Mouse (Mus musculus) hindbrain, postnatal 0 days (tissue): ENCODE measurements around the gene Dapl1. TPM values are rescaled to one million over a fixed set of nuclear protein-coding genes. Genes with fewer than 3 reads are reported as not detected.

Experiments
- ATAC-seq: fragments of 200-750 bp; cut with Nextera tagmentation; 2 replicates; pipeline ENCODE4 v1.8.0; 2017; ENCODE audit warnings: mild to moderate bottlenecking, moderate TSS enrichment, moderate library complexity
- DNase-seq: peaks from one replicate; pipeline ENCODE4 v3.0.0-alpha.2; 2015; ENCODE audit warnings: low spot score
- H3K27ac ChIP-seq: fragments of 300-500 bp; sonication (generic); 2 replicates; pipeline ENCODE4 v1.5.1; 2014; ENCODE audit warnings: mild to moderate bottlenecking
- H3K27me3 ChIP-seq: fragments of 300-500 bp; sonication (generic); 2 replicates; pipeline ENCODE4 v1.6.1; 2014; ENCODE audit warnings: low read length, mixed read lengths; ENCODE audit not compliant: insufficient read depth
- H3K36me3 ChIP-seq: fragments of 300-500 bp; sonication (generic); 2 replicates; pipeline ENCODE4 v1.6.1; 2014; ENCODE audit warnings: low read length, mixed read lengths; ENCODE audit not compliant: insufficient read depth
- H3K4me1 ChIP-seq: fragments of 300-500 bp; sonication (generic); 2 replicates; pipeline ENCODE4 v1.6.1; 2014; ENCODE audit warnings: antibody characterized with exemption, low read length, mixed read lengths; ENCODE audit not compliant: insufficient read depth
- H3K4me2 ChIP-seq: fragments of 300-500 bp; sonication (generic); 2 replicates; pipeline ENCODE4 v1.6.1; 2014; ENCODE audit warnings: low read depth, mild to moderate bottlenecking, low read length, moderate library complexity, mixed read lengths
- H3K4me3 ChIP-seq: fragments of 300-500 bp; sonication (generic); 2 replicates; pipeline ENCODE4 v1.5.1; 2014; ENCODE audit warnings: low read length
- H3K9ac ChIP-seq: fragments of 300-500 bp; sonication (generic); replicated peaks from 2 replicates; pipeline ENCODE4 v1.6.1; 2014; ENCODE audit warnings: mild to moderate bottlenecking, low read length, moderate library complexity, mixed read lengths
- H3K9me3 ChIP-seq: fragments of 300-500 bp; sonication (generic); 2 replicates; pipeline ENCODE4 v1.6.1; 2016; ENCODE audit warnings: low read length, mixed read lengths
- CTCF ChIP-seq: IDR thresholded peaks from 2 replicates; pipeline ENCODE4 v1.5.1; 2016; ENCODE audit warnings: antibody characterized with exemption, control low read depth, low read depth
- WGBS: fragments of 180-500 bp; shearing (Covaris S2); extraction: QIAGEN DNeasy Blood & Tissue Kit; methylation state at CpG from one replicate; pipeline ENCODE4 v1.1.7; 2014; 5-methylcytosine and 5-hydroxymethylcytosine counted together
- polyA plus RNA-seq: library from polyadenylated mRNA; unstranded; fragments of >200 nt; fragmentation: Nextera tagmentation; extraction: Ambion mirVana; gene quantifications from 2 replicates; pipeline ENCODE4 v1.2.1, GENCODE M21; 2015
- total RNA-seq: library from RNA; depleted of rRNA; stranded (reverse); fragments of >200 nt; gene quantifications from 2 replicates; pipeline ENCODE4 v1.2.3, GENCODE M21; 2014

Gene Dapl1
- total and polyA plus RNA-seq, 2 experiments from 2014 or later, result 5.6 TPM; not detected in 1

GRCm38 (mm10) chr2:59532999-59533398, 48.5 kb downstream of the Dapl1 start:
- ATAC-seq, result no peak
- Histone ChIP-seq H3K4me1 (no peaks in the 10 kb centered on the region), H3K9me3 (no peaks in the 10 kb centered on the region), H3K27ac (no peak overlapping the region), H3K9ac (no peak overlapping the region), H3K4me2 (no peak overlapping the region), H3K36me3 (no peaks in the 10 kb centered on the region), H3K27me3 (no peaks in the 10 kb centered on the region), H3K4me3 (no peak overlapping the region)
- no peak for DNase-seq
- TF ChIP-seq CTCF, result no peak
- 92% methylated on average over 3 of the region's 3 CpGs for WGBS

- H3K27ac ChIP-seq, result no peak overlapping the region
- WGBS, result 93% methylated on average over 10 of the region's 10 CpGs
- ATAC-seq (no peak), DNase-seq (no peak)
- no peak for TF ChIP-seq CTCF
- no peak overlapping the region for H3K9ac ChIP-seq
- no peak overlapping the region for H3K4me2 ChIP-seq
- no peaks in the 10 kb centered on the region for H3K9me3 ChIP-seq
- no peaks in the 10 kb centered on the region for H3K36me3 ChIP-seq
- no peaks in the 10 kb centered on the region for H3K27me3 ChIP-seq
- no peaks in the 10 kb centered on the region for H3K4me1 ChIP-seq
- no peak overlapping the region for H3K4me3 ChIP-seq
Measured at GRCm38 (mm10) chr2:59533504-59533903, 49.1 kb downstream of the Dapl1 start.

GRCm38 (mm10) chr2:59533971-59534748, 49.7 kb downstream of the Dapl1 start:
- no peak overlapping the region for H3K9ac ChIP-seq
- TF ChIP-seq CTCF, result no peak
- H3K9me3 ChIP-seq, result no peaks in the 10 kb centered on the region
- H3K4me3 ChIP-seq, result no peak overlapping the region
- WGBS, result 75% methylated on average over 15 of the region's 15 CpGs
- no peaks in the 10 kb centered on the region for H3K36me3 ChIP-seq
- H3K27me3 ChIP-seq, result no peaks in the 10 kb centered on the region
- H3K4me1 ChIP-seq, result no peaks in the 10 kb centered on the region
- ATAC-seq (no peak), DNase-seq (no peak)
- H3K27ac ChIP-seq, result no peak overlapping the region
- H3K4me2 ChIP-seq, result no peak overlapping the region

GRCm38 (mm10) chr2:59536958-59537357, 52.5 kb downstream of the Dapl1 start:
- Histone ChIP-seq H3K9me3 (no peaks in the 10 kb centered on the region), H3K27ac (no peak overlapping the region), H3K4me1 (no peaks in the 10 kb centered on the region), H3K36me3 (no peaks in the 10 kb centered on the region), H3K27me3 (no peaks in the 10 kb centered on the region), H3K4me2 (no peak overlapping the region), H3K4me3 (no peak overlapping the region), H3K9ac (no peak overlapping the region)
- no peak for DNase-seq
- no peak for ATAC-seq
- no peak for TF ChIP-seq CTCF
- WGBS, result 88% methylated on average over 2 of the region's 2 CpGs

- TF ChIP-seq CTCF, result no peak
Measured at GRCm38 (mm10) chr2:59538031-59538430, 53.6 kb downstream of the Dapl1 start.

GRCm38 (mm10) chr2:59539796-59540195, 55.3 kb downstream of the Dapl1 start:
- WGBS, result 60% methylated on average over 4 of the region's 4 CpGs
- no peak for DNase-seq
- Histone ChIP-seq H3K9ac (no peak overlapping the region), H3K4me3 (no peak overlapping the region), H3K4me1 (no peaks in the 10 kb centered on the region), H3K9me3 (no peaks in the 10 kb centered on the region), H3K36me3 (no peaks in the 10 kb centered on the region), H3K27ac (no peak overlapping the region), H3K4me2 (no peak overlapping the region), H3K27me3 (no peaks in the 10 kb centered on the region)
- no peak for ATAC-seq
- no peak for TF ChIP-seq CTCF

More at GRCm38 (mm10) chr2:59538031-59538430, 53.6 kb downstream of the Dapl1 start:
- Histone ChIP-seq H3K4me2 (no peak overlapping the region), H3K4me1 (no peaks in the 10 kb centered on the region), H3K36me3 (no peaks in the 10 kb centered on the region), H3K27ac (no peak overlapping the region), H3K27me3 (no peaks in the 10 kb centered on the region), H3K4me3 (no peak overlapping the region), H3K9me3 (no peaks in the 10 kb centered on the region), H3K9ac (no peak overlapping the region)
- 83% methylated on average over 7 of the region's 7 CpGs for WGBS
- ATAC-seq (no peak), DNase-seq (no peak)
